16 mouse cellular contexts compared by ENCODE assay signal in genomic region chr6:51851544-51851943, GRCm38 (mm10).
A peak's percentile ranks its signal among the peaks of the same experiment; 100 is the strongest.
DNase-seq lines count a peak whose midpoint lies in the region; ATAC-seq and TF ChIP-seq lines count a peak whose summit lies in the region.
"Had no signal": no experiment of that assay in that cellular context is flagged by ENCODE, and none has a peak within 500 bp of the region (broad histone marks: within the 10 kb centered on the region; RNA-seq: fewer than 3 reads in every experiment).

No protein-coding gene starts in this region.

- 22% methylated on average over 7 of the region's 7 CpGs for WGBS in kidney, embryonic 15.5 days
- WGBS in heart, postnatal 0 days = 21% methylated on average over 7 of the region's 7 CpGs
- whole genome bisulfite sequencing in midbrain, embryonic 14.5 days = 30% methylated on average over 7 of the region's 7 CpGs

- no peaks in the 10 kb centered on the region for H3K36me3 ChIP-seq in kidney, embryonic 15.5 days
- H3K36me3 ChIP-seq in heart, postnatal 0 days (replicated peaks; ENCODE audit: control insufficient read depth, insufficient read depth, low read length) = no peaks in the 10 kb centered on the region
- no peaks in the 10 kb centered on the region for H3K36me3 ChIP-seq in midbrain, embryonic 14.5 days (ENCODE audit: control insufficient read depth, insufficient read depth, low read length)
- H3K36me3 ChIP-seq: liver, embryonic 12.5 days; neural tube, embryonic 12.5 days; stomach, embryonic 15.5 days had no signal

- no peaks in the 10 kb centered on the region for H3K9me3 ChIP-seq in kidney, embryonic 15.5 days (replicated peaks)
- H3K9me3 ChIP-seq in heart, postnatal 0 days (replicated peaks; ENCODE audit: control insufficient read depth, low read length) = no peaks in the 10 kb centered on the region
- H3K9me3 ChIP-seq in midbrain, embryonic 14.5 days (ENCODE audit: control insufficient read depth, low read length) = no peaks in the 10 kb centered on the region
- H3K9me3 ChIP-seq: liver, embryonic 12.5 days; neural tube, embryonic 12.5 days; stomach, embryonic 15.5 days had no signal

- TF ChIP-seq CTCF in heart, postnatal 0 days (IDR thresholded peaks at IDR 0.05; ENCODE audit: low read depth) = no peak

- H3K4me3 ChIP-seq in kidney, embryonic 15.5 days (replicated peaks) = no peak overlapping the region
- no peak overlapping the region for H3K4me3 ChIP-seq in heart, postnatal 0 days (ENCODE audit: low read depth, low read length)
- H3K4me3 ChIP-seq in midbrain, embryonic 14.5 days (replicated peaks; ENCODE audit: low read depth, low read length) = no peak overlapping the region
- H3K4me3 ChIP-seq: liver, embryonic 12.5 days; neural tube, embryonic 12.5 days; stomach, embryonic 15.5 days had no signal

- peak; percentile 34 to 39 for DNase-seq in cerebellum, postnatal 14 days
- DNase-seq in kidney, postnatal 10 days = peak; percentile 38
- no peak for DNase-seq in heart, postnatal 0 days (ENCODE audit: low spot score)
- DNase-seq in midbrain, embryonic 14.5 days = peak; percentile 52
- DNase-seq in yolk sac, embryonic 10.5 days (ENCODE audit: low spot score) = no peak
- DNase-seq in spleen, adult 12 weeks (ENCODE audit: low spot score) = no peak
- DNase-seq: adrenal gland, adult 2 months; cerebellum, adult 8-10 months; kidney, adult 18-20 months; retina, postnatal 1 day; thymus, postnatal 4 days had no signal

- TF ChIP-seq EP300 in heart, postnatal 0 days (IDR thresholded peaks at IDR 0.05; ENCODE audit: low read depth) = no peak

- H3K27ac ChIP-seq in kidney, embryonic 15.5 days = no peak overlapping the region
- no peak overlapping the region for H3K27ac ChIP-seq in heart, postnatal 0 days (ENCODE audit: low read depth)
- H3K27ac ChIP-seq in midbrain, embryonic 14.5 days (replicated peaks; ENCODE audit: low read depth, low read length) = peak overlapping the region; percentile 96
- H3K27ac ChIP-seq: liver, embryonic 12.5 days; stomach, embryonic 15.5 days had no signal

- no peak overlapping the region for H3K9ac ChIP-seq in kidney, embryonic 15.5 days
- 0 out of 2 replicates have a peak overlapping the region, but pooled peaks have one; percentile 15 for H3K9ac ChIP-seq in heart, postnatal 0 days (replicated peaks; ENCODE audit: low read depth, low read length)
- no peak overlapping the region; the same call in 1 of the 2 replicates for H3K9ac ChIP-seq in midbrain, embryonic 14.5 days (replicated peaks; ENCODE audit: low read length)
- H3K9ac ChIP-seq: liver, embryonic 12.5 days; neural tube, embryonic 12.5 days; stomach, embryonic 15.5 days had no signal

- peaks cover 32% of the 10 kb centered on the region for H3K4me1 ChIP-seq in kidney, embryonic 15.5 days
- H3K4me1 ChIP-seq in heart, postnatal 0 days (ENCODE audit: control insufficient read depth, insufficient read depth) = peaks cover 3% of the 10 kb centered on the region; the same call in 1 of the 2 replicates
- H3K4me1 ChIP-seq in midbrain, embryonic 14.5 days (ENCODE audit: control insufficient read depth, insufficient read depth, low read length) = peaks cover 54% of the 10 kb centered on the region
- H3K4me1 ChIP-seq: liver, embryonic 12.5 days had no signal

- peaks cover 79% of the 10 kb centered on the region for H3K27me3 ChIP-seq in kidney, embryonic 15.5 days
- H3K27me3 ChIP-seq in heart, postnatal 0 days (ENCODE audit: control insufficient read depth, insufficient read depth, low read length) = no peaks in the 10 kb centered on the region
- H3K27me3 ChIP-seq in midbrain, embryonic 14.5 days (ENCODE audit: control insufficient read depth, insufficient read depth, low read length) = peaks cover 10% of the 10 kb centered on the region; the same call in 1 of the 2 replicates

- no peak for ATAC-seq in cerebellum, adult (ENCODE audit: insufficient number of reproducible peaks, low FRiP score, low TSS enrichment)
- no peak for ATAC-seq in kidney, embryonic 15.5 days (replicated peaks; ENCODE audit: low FRiP score)
- ATAC-seq in heart, postnatal 0 days (ENCODE audit: insufficient read depth, low read depth) = no peak
- no peak for ATAC-seq in midbrain, embryonic 14.5 days (ENCODE audit: low FRiP score, low TSS enrichment)
- ATAC-seq: liver, embryonic 12.5 days had no signal

- H3K4me2 ChIP-seq in kidney, embryonic 15.5 days = no peak overlapping the region
- 0 out of 2 replicates have a peak overlapping the region, but pooled peaks have one; percentile 21 for H3K4me2 ChIP-seq in heart, postnatal 0 days (ENCODE audit: low read depth, low read length)
- no peak overlapping the region for H3K4me2 ChIP-seq in midbrain, embryonic 14.5 days (ENCODE audit: low read length)
- H3K4me2 ChIP-seq: liver, embryonic 12.5 days; stomach, embryonic 15.5 days had no signal

Comparison
In these comparisons a context has a peak if more than half of its experiments do, and no peak if none do; other contexts are left out.
1. DNase-seq: peak in cerebellum, postnatal 14 days (2 of 2), kidney, postnatal 10 days (single experiment) and midbrain, embryonic 14.5 days (single experiment); none in heart, postnatal 0 days (single experiment), yolk sac, embryonic 10.5 days (single experiment) and spleen, adult 12 weeks (single experiment).